ENCODE assay signal across 10 mouse cellular contexts in genomic region chr3:95645313-95646235, GRCm38 (mm10). TPM values are rescaled to one million over a fixed set of nuclear protein-coding genes. Genes with fewer than 3 reads are reported as not detected.
DNase-seq lines count a peak whose midpoint lies in the region; ATAC-seq and TF ChIP-seq lines count a peak whose summit lies in the region.
"Had no signal": no experiment of that assay in that cellular context is flagged by ENCODE, and none has a peak within 500 bp of the region (broad histone marks: within the 10 kb centered on the region; RNA-seq: fewer than 3 reads in every experiment).

No protein-coding gene starts in this region.

- TF ChIP-seq CTCF in forebrain, postnatal 0 days (IDR thresholded peaks at IDR 0.05; ENCODE audit: low read depth): no peak

- H3K9ac ChIP-seq in forebrain, postnatal 0 days: no peak overlapping the region
- no peak overlapping the region for H3K9ac ChIP-seq in midbrain, embryonic 11.5 days (ENCODE audit: low read length)
- H3K9ac ChIP-seq: heart, embryonic 15.5 days; lung, embryonic 15.5 days had no signal

- no peaks in the 10 kb centered on the region for H3K4me1 ChIP-seq in forebrain, postnatal 0 days (ENCODE audit: insufficient read depth)
- no peaks in the 10 kb centered on the region for H3K4me1 ChIP-seq in midbrain, embryonic 11.5 days (ENCODE audit: control insufficient read depth, insufficient read depth, low read length)

- ATAC-seq in common myeloid progenitor, adult 5-6 weeks (replicated peaks; ENCODE audit: low read depth, poor library complexity, severe bottlenecking): peak; percentile 92
- ATAC-seq in forebrain, postnatal 0 days: no peak
- ATAC-seq in midbrain, embryonic 11.5 days (ENCODE audit: low FRiP score): no peak

- H3K9me3 ChIP-seq in forebrain, postnatal 0 days (ENCODE audit: low read length): no peaks in the 10 kb centered on the region
- no peaks in the 10 kb centered on the region for H3K9me3 ChIP-seq in midbrain, embryonic 11.5 days (ENCODE audit: control insufficient read depth, low read length)
- H3K9me3 ChIP-seq: heart, embryonic 15.5 days; lung, embryonic 15.5 days had no signal

- no peak overlapping the region for H3K4me2 ChIP-seq in forebrain, postnatal 0 days (ENCODE audit: low read depth)
- no peak overlapping the region for H3K4me2 ChIP-seq in midbrain, embryonic 11.5 days
- H3K4me2 ChIP-seq: heart, embryonic 15.5 days; lung, embryonic 15.5 days had no signal

- 66% methylated on average over 10 of the region's 10 CpGs for WGBS in forebrain, postnatal 0 days
- WGBS in midbrain, embryonic 11.5 days: 67% methylated on average over 10 of the region's 10 CpGs

- DNase-seq in layer of hippocampus, adult 11-12 months (ENCODE audit: low spot score): peak; percentile 54
- no peak for DNase-seq in layer of hippocampus, adult 9-10 months (ENCODE audit: low spot score)
- peak; percentile 86 for DNase-seq in lung, postnatal 36 days
- DNase-seq in thymus, postnatal 14 days: peak; percentile 69
- no peak for DNase-seq in forebrain, postnatal 0 days
- no peak for DNase-seq in cerebellum, postnatal 14 days
- no peak for DNase-seq in midbrain, embryonic 11.5 days (ENCODE audit: low spot score, missing footprints)

- no peaks in the 10 kb centered on the region for H3K27me3 ChIP-seq in forebrain, postnatal 0 days (ENCODE audit: insufficient read depth, low read length)
- no peaks in the 10 kb centered on the region for H3K27me3 ChIP-seq in midbrain, embryonic 11.5 days (ENCODE audit: control insufficient read depth, insufficient read depth, low read length)
- H3K27me3 ChIP-seq: heart, embryonic 15.5 days; lung, embryonic 15.5 days had no signal

- no peak overlapping the region for H3K4me3 ChIP-seq in forebrain, postnatal 0 days (ENCODE audit: low read depth, low read length)
- no peak overlapping the region for H3K4me3 ChIP-seq in midbrain, embryonic 11.5 days (ENCODE audit: low read depth, low read length)
- H3K4me3 ChIP-seq: heart, embryonic 15.5 days; lung, embryonic 15.5 days had no signal

- no peak overlapping the region for H3K27ac ChIP-seq in forebrain, postnatal 0 days (ENCODE audit: low read depth, low read length)
- no peak overlapping the region for H3K27ac ChIP-seq in midbrain, embryonic 11.5 days (ENCODE audit: low read depth, low read length)
- H3K27ac ChIP-seq: heart, embryonic 15.5 days; lung, embryonic 15.5 days had no signal

- no peaks in the 10 kb centered on the region; the same call in 1 of the 2 replicates for H3K36me3 ChIP-seq in forebrain, postnatal 0 days (ENCODE audit: insufficient read depth)
- H3K36me3 ChIP-seq in midbrain, embryonic 11.5 days (ENCODE audit: control insufficient read depth, insufficient read depth, low read length): no peaks in the 10 kb centered on the region
- H3K36me3 ChIP-seq: heart, embryonic 15.5 days; lung, embryonic 15.5 days had no signal

RNA-seq across cellular contexts. Expression of gene Mcl1, which starts 13.0 kb away (rescaled TPM):
- total RNA-seq in common myeloid progenitor, adult 5-6 weeks (2017): 141 and 159 TPM in 2 replicates
- 131 and 137 TPM in 2 replicates for total RNA-seq in forebrain, postnatal 0 days (2014; rRNA removed)
- polyA plus RNA-seq in forebrain, postnatal 0 days (2015; fragmentation: Nextera tagmentation; extraction: Ambion mirVana): 42.9 and 46.6 TPM in 2 replicates
- polyA plus RNA-seq in midbrain, embryonic 11.5 days (2014; fragmentation: Nextera tagmentation; extraction: Ambion mirVana): 74.1 and 79.9 TPM in 2 replicates

RNA-seq across cellular contexts. Expression of gene Ensa, which starts 20.8 kb away (rescaled TPM):
- total RNA-seq in common myeloid progenitor, adult 5-6 weeks (2017): 79.4 and 79.7 TPM in 2 replicates
- total RNA-seq in forebrain, postnatal 0 days (2014; rRNA removed): 140 and 146 TPM in 2 replicates
- polyA plus RNA-seq in forebrain, postnatal 0 days (2015; fragmentation: Nextera tagmentation; extraction: Ambion mirVana): 145 and 151 TPM in 2 replicates
- 88.1 and 93.2 TPM in 2 replicates for polyA plus RNA-seq in midbrain, embryonic 11.5 days (2014; fragmentation: Nextera tagmentation; extraction: Ambion mirVana)

RNA-seq across cellular contexts. Expression of gene Adamtsl4, which starts 42.1 kb away (rescaled TPM):
- total RNA-seq in common myeloid progenitor, adult 5-6 weeks (2017): 0.37 TPM in 1 of 2 replicates, not detected in the other
- 0.81 and 1.8 TPM in 2 replicates for total RNA-seq in forebrain, postnatal 0 days (2014; rRNA removed)
- 0.67 and 2.0 TPM in 2 replicates for polyA plus RNA-seq in forebrain, postnatal 0 days (2015; fragmentation: Nextera tagmentation; extraction: Ambion mirVana)
- polyA plus RNA-seq in midbrain, embryonic 11.5 days (2014; fragmentation: Nextera tagmentation; extraction: Ambion mirVana): 0.28 and 0.52 TPM in 2 replicates

RNA-seq across cellular contexts. Expression of gene Golph3l, which starts 56.8 kb away (rescaled TPM):
- total RNA-seq in common myeloid progenitor, adult 5-6 weeks (2017): 65.9 and 72.7 TPM in 2 replicates
- 23.2 and 28.5 TPM in 2 replicates for total RNA-seq in forebrain, postnatal 0 days (2014; rRNA removed)
- 18.2 and 19.2 TPM in 2 replicates for polyA plus RNA-seq in forebrain, postnatal 0 days (2015; fragmentation: Nextera tagmentation; extraction: Ambion mirVana)
- 41.8 and 45.1 TPM in 2 replicates for polyA plus RNA-seq in midbrain, embryonic 11.5 days (2014; fragmentation: Nextera tagmentation; extraction: Ambion mirVana)

Comparison
In these comparisons a context has a peak if more than half of its experiments do, and no peak if none do; other contexts are left out.
1. DNase-seq: peak in layer of hippocampus, adult 11-12 months (single experiment), lung, postnatal 36 days (single experiment) and thymus, postnatal 14 days (single experiment); none in layer of hippocampus, adult 9-10 months (single experiment), forebrain, postnatal 0 days (single experiment), cerebellum, postnatal 14 days (0 of 2) and midbrain, embryonic 11.5 days (single experiment).